Mouse (Mus musculus): Measurements from ENCODE around the gene AI597479.

DNA sequence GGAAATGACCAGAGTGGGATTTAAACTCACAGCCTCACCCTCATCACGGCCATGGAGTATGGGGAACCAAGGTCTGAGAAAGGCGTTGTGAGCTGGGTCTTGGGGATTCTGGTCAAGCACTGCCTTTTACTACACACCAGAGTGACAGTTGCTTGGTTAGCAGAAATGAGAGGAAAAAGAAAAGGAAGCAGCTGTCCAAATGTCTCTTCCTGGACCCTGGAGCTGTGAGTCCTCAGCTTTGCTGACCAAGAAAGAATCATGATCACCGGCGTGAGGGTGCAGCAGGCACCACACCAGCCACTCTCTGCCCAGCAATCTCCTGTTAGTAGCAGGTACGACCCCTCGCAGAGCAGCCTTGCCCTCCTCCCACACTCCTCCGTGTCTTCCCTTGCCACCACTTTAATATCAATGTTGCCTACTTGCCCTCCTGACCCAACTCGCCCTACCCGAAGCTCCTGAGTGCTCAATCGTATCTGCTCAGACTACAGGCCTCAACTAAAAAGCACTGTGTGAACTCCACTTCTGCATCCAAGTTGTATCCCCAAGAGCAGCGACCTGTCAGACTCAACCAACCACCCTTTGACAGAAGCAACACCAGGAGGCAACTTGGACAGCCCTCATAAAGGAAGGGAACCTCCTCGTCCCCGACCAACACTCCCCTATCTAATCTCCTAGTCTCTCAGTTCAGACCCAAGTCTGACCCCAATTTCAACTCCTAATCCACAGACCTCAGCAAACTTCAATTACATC is 7.0 kb upstream of the AI597479 start:
- TF ChIP-seq GATA1 (IDR thresholded peaks at IDR 0.05; ENCODE audit: borderline replicate concordance, low read length) (no peak), FLI1 (IDR thresholded peaks at IDR 0.05; ENCODE audit: low read length) (no peak)
